Mouse (Mus musculus) kidney, postnatal 10 days (tissue): ENCODE data around the gene Lrpprc.
"Not testable (repeated sequence)": the region's sequence is repeated elsewhere in the genome, so short reads cannot be mapped to it uniquely, and the experiment has no call there.

Experiments used
- DNase-seq: peaks from one replicate; pipeline ENCODE4 v3.0.0; 2021; ENCODE audit warnings: mixed read lengths

Lrpprc gene

DNA sequence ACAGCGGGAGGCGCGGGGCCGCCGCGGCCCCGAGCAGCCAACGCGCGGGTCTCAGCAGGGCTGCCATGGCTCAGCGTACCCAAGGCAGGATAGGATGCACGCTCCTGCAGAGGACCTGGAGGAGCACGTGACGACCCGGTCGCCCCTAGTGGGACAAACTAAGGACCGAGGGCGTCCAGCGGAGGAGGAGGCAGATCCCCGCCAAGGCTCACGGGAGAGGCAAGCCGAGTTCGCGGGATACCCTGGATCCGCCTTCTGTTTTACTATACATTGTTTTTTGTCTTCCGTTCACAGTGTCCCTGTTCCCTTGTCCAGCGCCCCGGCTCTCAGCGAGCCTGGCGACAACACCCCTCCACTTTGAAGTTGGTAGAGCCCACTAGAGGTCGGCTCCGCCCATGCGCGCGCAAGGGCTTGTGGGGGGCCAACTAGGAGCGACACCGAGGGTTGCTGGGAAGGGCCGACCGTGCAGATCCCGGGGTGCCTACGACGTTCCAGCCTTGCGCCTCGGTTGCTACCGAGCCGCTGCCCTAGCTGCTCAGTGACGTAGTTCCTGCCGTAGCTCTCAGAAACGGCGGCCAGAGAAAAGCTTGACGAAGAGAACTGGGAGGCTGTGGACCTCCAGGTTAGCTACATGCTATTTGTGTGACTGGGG, at the start of gene Lrpprc:
Lrpprc (minus strand) TSS at position 343 of the 652 bp plus-strand sequence.
- peak; percentile 96 for DNase-seq

GRCm38 (mm10) chr17:84837780-84838179, 47.2 kb upstream of the Lrpprc start:
- peak; percentile 85 for DNase-seq

- no peak for DNase-seq
Measured at GRCm38 (mm10) chr17:84835249-84835648, 44.7 kb upstream of the Lrpprc start.

- DNase-seq, result no peak
Measured at GRCm38 (mm10) chr17:84832346-84832745, 41.8 kb upstream of the Lrpprc start.

- DNase-seq, result no peak
Measured at GRCm38 (mm10) chr17:84828301-84828700, 37.7 kb upstream of the Lrpprc start.

- peak; percentile 76 for DNase-seq
Measured at GRCm38 (mm10) chr17:84820603-84821002, 30.0 kb upstream of the Lrpprc start.

DNA sequence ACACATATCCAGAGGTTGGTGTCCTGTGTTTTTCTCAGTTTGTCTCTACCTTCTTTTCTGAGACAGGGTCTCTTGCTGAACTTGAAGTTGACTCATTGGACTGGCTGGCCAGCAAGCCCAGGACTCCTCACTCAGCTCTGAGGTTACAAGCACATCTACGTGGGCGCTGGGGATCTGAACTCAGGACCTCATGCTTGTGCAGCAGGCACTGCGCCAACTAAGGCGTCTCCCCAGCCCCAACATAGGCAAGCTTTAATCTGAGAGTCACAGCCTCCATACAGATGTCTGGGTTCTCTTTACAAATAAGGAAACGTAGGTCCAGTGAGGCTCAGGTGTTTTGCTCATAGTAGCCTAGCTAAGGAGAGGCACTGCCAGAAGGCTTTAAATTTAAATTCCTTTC, 27.8 kb upstream of the Lrpprc start:
- DNase-seq, result no peak

- DNase-seq, result no peak
Measured at GRCm38 (mm10) chr17:84816014-84816461, 25.4 kb upstream of the Lrpprc start.

GRCm38 (mm10) chr17:84814905-84815304, 24.3 kb upstream of the Lrpprc start:
- no peak for DNase-seq

GRCm38 (mm10) chr17:84814192-84814591, 23.6 kb upstream of the Lrpprc start:
- DNase-seq, result not testable (repeated sequence)

DNA sequence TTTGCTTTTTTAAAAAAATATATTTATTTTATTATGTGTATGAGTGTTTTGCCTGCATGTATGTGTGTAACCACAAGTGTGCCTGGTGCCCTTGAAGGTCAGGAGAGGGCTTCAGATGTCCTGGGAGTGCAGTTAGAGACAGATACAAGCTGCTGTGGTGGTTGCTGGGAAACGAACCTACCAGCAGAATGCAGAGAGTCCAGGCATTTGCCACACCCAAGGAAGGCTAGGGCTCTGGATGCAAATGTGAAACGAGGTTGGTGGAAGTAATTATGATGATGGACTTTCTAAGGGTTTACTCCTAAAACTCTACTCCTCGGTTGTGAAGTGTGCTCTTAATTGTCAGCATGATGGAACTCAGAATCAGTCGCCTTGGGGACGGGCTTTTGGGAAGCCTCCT, 1.4 kb upstream of the Lrpprc start:
- no peak for DNase-seq

GRCm38 (mm10) chr17:84791156-84791555, 567 bp upstream of the Lrpprc start:
- DNase-seq, result peak; percentile 18

DNA sequence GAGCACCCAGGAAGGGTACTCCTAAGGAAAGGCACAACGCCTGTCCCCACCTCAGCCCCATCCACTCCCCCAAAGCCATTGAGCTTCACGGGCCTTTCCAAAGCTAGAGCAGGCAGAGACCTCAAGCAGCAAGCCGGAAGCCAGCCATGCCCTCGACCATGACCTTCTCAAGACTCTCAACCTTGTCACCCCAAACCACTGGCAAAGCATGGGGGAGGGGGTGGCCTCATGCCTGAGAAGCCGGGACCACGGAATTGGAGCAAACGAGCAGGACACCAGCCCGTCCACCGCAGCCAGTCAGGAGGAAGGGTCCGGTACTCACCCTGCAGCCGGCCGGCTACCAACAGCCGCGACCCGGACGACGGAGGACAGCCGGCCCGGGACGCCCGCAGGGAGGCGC, 546 bp downstream of the Lrpprc start:
- DNase-seq, result no peak

- no peak for DNase-seq
Measured at GRCm38 (mm10) chr17:84788376-84789125, 2.0 kb downstream of the Lrpprc start.

GRCm38 (mm10) chr17:84787477-84787876, 3.1 kb downstream of the Lrpprc start:
- DNase-seq, result no peak

DNA sequence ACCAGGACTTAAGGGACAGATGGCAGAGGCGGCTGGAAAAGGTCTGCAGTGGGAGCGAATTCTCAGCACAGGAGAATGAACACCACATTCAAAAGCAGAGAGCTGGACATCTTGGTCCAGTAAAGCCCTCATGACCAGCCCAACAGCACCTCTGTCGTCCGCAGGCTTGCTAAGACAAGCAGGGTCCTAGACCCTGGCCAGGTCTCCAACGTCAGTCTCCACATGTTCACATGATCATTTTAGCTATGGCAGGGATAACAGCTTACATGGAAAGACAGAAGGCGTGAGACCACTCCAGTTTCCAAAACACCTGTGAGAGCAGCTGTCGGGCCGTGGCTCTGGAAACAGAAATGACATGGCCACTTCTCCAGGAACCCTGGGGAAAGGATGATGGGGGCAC, 3.7 kb downstream of the Lrpprc start:
- DNase-seq, result no peak

DNA sequence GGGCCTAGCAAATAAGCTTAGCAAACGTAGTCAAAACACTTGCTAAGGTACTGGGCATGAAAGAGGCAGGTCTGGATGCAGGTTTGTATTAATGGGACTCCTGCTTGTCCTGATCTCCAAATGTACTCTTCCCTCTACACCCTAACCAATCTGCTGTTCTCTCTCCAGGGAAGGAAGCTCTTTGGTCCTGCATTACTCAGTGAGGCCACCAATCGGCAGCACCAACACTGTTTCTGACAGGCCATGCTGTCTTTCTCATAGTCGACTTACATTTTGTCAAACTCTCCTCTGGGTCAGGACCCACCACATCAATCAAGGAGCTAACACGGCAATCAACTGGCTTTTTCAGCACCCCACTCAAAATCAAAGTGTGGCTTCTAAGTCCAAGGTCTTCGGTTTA, 5.4 kb downstream of the Lrpprc start:
- DNase-seq, result no peak

- no peak for DNase-seq
Measured at GRCm38 (mm10) chr17:84783491-84783890, 7.1 kb downstream of the Lrpprc start.

- DNase-seq, result no peak
Measured at GRCm38 (mm10) chr17:84780321-84780720, 10.3 kb downstream of the Lrpprc start.

GRCm38 (mm10) chr17:84778477-84778978, 12.1 kb downstream of the Lrpprc start:
- no peak for DNase-seq

- no peak for DNase-seq
Measured at GRCm38 (mm10) chr17:84776362-84777000, 14.1 kb downstream of the Lrpprc start.

- DNase-seq, result no peak
Measured at GRCm38 (mm10) chr17:84775291-84775690, 15.3 kb downstream of the Lrpprc start.

- no peak for DNase-seq
Measured at GRCm38 (mm10) chr17:84771882-84772281, 18.7 kb downstream of the Lrpprc start.

DNA sequence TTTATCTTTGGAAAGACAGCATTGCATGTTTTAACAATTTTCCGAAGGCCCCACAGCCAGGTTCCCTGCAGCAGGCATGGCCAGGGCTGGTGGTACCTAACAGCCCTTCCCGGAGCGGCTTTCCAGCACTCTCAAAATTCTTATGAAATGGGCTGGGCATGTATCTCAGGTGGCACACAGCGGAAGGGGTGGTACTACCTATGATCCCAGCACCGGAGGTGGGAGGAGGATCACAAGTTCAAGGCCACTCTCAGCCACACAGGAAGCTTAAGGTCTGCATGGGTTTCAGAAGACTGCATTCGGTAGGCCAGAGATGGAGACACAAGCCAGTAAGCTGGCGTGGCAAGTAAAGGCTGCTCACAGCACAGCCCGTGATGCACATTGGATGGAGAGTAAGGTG, 31.6 kb downstream of the Lrpprc start:
- DNase-seq, result no peak
